Mouse (Mus musculus) right cerebral cortex, postnatal 36 days (tissue): ENCODE results near the gene Nfic.

Experiments used
- DNase-seq, 2 experiments: peaks; one replicate each; pipeline ENCODE4 v3.0.0; 2022; ENCODE audit warnings: low spot score in 2 of 2, mixed read lengths in 1 of 2

Nfic gene

DNA sequence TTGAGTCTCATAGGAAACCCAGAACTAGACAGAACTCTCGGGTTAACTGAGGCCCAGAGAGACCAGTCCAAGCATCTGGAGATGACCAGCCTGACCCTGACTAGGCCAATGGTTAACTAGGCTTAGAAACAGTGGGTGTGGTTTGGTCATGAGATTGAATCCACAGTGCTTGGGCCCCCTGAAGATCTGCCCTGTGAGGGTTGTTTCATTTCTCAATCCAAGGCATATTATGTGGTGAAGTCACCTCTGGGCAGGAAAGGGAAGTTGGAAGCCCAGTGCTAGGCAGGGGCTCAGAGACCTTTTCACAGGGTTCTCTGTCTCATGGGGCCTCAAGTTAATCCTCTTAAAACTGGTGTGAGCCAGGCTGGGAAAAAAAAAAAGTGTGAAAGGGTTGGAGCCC, 96.6 kb downstream of the Nfic start:
- DNase-seq: no peak

DNA sequence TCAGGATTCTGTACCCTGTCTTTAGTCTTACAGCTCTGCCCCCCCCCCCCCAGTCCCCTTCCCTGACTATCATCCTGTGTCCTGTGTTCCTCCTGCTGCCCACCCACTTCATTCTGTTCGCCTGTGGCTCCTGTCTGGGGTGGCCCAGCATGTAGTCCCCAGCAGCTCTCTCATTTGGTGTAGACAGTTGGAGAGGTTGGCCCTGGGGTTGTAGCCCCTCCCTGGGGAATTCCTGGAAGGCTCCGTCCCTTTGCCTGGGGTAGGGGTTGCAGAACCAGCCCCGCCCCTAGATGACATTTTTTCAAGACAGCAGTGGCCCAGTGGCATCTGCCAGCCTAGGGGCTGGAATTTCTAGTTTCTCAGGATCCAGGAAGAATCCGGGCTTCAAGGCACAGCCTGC, 97.2 kb downstream of the Nfic start:
- no peak for DNase-seq

- DNase-seq: peak; percentile 84
Observed at GRCm38 (mm10) chr10:81356991-81357844, 98.2 kb downstream of the Nfic start, which contains the start of gene Mfsd12. Gene Mfsd12 (plus strand): TSS chr10:81357491.

DNA sequence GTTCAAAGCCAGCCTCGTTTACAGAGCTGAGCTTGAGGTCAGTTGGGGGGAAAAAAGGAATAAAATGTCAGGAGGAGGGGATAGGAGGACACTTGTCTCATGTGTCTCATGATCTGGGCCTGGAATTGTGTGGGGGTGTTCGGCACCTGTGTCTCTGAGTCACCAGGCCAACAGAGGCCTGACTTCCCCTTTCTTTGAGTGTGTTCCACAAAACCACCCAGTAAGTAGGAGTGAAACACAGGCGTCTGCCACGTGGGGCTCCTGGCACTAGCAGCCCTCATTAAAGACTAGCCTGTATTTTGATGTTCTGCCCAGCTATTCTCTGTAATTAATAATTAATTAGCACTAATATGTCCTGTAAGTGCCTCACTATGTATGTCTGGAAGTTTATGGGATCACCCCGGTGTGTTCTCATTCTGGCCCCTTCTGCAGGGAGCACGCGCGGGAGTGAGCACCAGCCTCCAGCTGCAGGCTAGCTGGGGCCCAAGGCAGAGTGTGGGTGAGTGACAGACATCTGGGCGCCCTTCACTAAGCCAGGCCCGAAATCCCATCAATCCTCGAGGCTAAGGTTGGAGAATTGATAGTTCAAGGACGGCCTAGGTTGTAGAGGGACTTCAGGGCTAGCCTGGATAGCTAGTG, 99.0 kb downstream of the Nfic start:
- DNase-seq: no peak

DNA sequence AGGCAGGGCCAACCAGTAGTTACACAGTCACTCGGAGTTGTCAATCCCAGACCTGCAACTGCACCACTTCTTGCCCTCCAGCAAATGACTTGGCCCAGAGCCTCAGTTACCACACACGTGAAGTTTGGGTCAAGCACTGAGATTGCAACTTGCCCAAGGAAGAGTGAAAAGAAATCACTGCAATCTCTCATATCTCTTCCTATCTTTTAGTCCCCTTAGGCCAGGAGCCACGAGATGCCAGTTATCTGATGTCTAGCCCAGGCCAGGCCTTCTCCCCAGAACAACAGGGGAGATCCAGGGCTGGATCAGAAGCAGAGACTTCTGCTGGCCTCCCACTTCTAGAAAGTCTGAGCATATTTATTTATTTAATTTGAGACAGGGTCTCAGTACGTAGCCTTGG, 99.9 kb downstream of the Nfic start:
- DNase-seq: no peak

GRCm38 (mm10) chr10:81354738-81355477, 100.5 kb downstream of the Nfic start:
- DNase-seq: no peak

GRCm38 (mm10) chr10:81351678-81352291, 103.7 kb downstream of the Nfic start:
- no peak for DNase-seq

DNA sequence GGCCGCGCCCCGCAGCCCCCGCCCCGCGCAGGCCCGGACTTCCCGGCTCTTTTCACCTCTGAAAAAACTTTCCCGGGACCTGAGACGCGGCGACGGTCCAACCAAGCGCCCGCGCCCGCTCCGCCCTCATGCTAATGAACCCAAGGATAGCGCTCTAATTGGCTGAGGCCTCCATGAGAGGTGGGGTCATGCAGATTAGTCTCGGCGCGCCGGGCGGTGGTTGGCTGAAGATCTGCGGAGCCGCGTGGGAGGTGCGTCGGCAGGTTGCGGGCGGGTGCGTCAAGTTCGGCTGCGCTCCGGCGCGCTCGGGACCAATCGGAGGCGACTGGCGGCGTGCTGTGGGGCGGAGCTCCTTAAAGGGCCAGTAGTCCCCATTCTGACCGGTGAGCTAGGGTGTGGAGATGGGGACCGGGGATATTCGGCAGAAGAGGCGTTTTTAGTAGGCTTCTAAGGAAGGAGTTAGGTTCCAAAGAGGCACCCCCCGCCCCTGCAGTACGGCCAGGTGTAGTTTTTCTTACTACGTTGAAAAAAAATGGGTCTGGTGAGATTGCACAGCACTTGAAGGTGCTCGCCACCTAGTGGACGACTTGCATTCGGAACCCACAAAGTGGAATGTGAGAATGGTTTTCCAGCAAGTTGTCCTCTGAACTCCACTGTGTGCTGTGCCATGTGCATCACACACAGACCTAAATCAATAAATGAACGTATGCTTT, 104.9 kb downstream of the Nfic start, which contains the start of gene Hmg20b:
TSS of gene Hmg20b (minus strand) at position 130 of the 713 bp plus-strand sequence.
- peak; percentile 99 to 100 for DNase-seq

GRCm38 (mm10) chr10:81349961-81350350, 105.5 kb downstream of the Nfic start:
- no peak for DNase-seq

DNA sequence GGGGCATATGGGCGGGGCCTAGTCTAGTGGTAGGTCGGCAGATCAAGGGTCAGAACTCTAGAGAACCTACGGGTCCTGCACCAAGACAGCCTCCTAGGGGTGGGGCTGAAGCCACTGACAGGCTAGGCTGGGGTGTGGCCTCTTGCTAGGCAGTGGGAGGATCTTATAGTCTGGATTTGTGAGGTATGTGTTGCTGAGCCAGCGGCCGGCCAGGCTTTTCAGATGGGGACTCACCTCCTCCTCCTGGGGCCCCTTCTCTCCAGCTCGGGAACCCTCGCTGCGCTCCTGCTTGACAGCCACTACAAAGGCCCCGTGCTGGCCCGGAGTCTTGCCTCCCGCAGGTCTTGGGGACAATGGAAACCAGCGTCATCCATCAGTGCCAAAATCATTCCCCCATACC, 106.3 kb downstream of the Nfic start:
- DNase-seq: no peak

DNA sequence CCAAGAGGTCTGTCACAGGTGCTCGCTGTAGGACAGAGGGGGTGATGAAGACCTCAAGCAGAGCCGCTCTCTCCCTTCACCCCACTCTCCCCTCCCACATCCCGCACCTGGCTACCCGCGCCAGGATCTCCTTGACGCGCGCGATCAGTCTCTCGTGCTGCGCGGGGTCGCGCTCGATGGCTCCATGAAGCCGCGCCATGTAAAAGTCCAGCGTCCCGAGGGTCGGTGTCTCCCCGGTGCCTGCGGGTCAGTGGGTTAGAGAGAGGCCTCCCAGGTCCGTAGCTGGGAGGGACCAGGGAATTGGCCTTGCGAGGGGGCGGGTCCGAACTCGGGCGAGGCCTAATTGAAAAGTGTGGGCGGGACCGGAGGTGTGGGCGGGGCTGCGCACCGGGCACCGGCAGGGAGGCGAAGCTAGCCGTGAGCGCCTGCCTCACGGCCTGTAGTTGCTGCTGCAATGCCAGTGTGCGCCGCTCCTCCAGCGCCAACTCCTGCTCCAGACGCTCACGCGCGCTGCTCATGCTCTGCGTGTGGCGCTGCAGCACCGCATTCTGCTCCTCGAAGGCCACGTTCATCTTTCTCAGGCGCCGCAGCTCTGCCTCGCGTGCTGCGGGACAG, 108.9 kb downstream of the Nfic start:
- DNase-seq: peak; percentile 56 to 61
